Mouse (Mus musculus): ENCODE measurements around the gene Spef2.
"Not testable (repeated sequence)": the region's sequence is repeated elsewhere in the genome, so short reads cannot be mapped to it uniquely, and the experiment has no call there.

Spef2 gene

GRCm38 (mm10) chr15:9668575-9668974 lies 80.1 kb downstream of the Spef2 start:
- ATAC-seq (ENCODE audit: low TSS enrichment) = no peak

- not testable (repeated sequence) for ATAC-seq (ENCODE audit: low TSS enrichment)
These were observed 83.7 kb downstream of the Spef2 start for GRCm38 (mm10) chr15:9664948-9665347.

GRCm38 (mm10) chr15:9661215-9661614 lies 87.5 kb downstream of the Spef2 start:
- no peak for ATAC-seq (ENCODE audit: low TSS enrichment)

GRCm38 (mm10) chr15:9634471-9634870 lies 114.2 kb downstream of the Spef2 start:
- peak; percentile 87 for ATAC-seq (ENCODE audit: low TSS enrichment)

- no peak for ATAC-seq (ENCODE audit: low TSS enrichment)
These were observed 117.0 kb downstream of the Spef2 start for GRCm38 (mm10) chr15:9631657-9632056.

- ATAC-seq (ENCODE audit: low TSS enrichment) = no peak
These were observed 119.0 kb downstream of the Spef2 start for GRCm38 (mm10) chr15:9629660-9630059.

- no peak for ATAC-seq (ENCODE audit: low TSS enrichment)
These were observed 124.0 kb downstream of the Spef2 start for GRCm38 (mm10) chr15:9624619-9625018.

GRCm38 (mm10) chr15:9608177-9608576 lies 140.5 kb downstream of the Spef2 start:
- ATAC-seq (ENCODE audit: low TSS enrichment) = peak; percentile 73; the same call in 1 of the 2 replicates

- no peak for ATAC-seq (ENCODE audit: low TSS enrichment)
These were observed 148.6 kb downstream of the Spef2 start for GRCm38 (mm10) chr15:9600088-9600455.

- ATAC-seq (ENCODE audit: low TSS enrichment) = no peak
These were observed 149.1 kb downstream of the Spef2 start for GRCm38 (mm10) chr15:9599382-9600087.

- ATAC-seq (ENCODE audit: low TSS enrichment) = no peak
These were observed 152.2 kb downstream of the Spef2 start for GRCm38 (mm10) chr15:9596298-9597060.

GRCm38 (mm10) chr15:9589939-9590338 lies 158.7 kb downstream of the Spef2 start:
- ATAC-seq (ENCODE audit: low TSS enrichment) = no peak

GRCm38 (mm10) chr15:9580470-9581280 lies 168.0 kb downstream of the Spef2 start:
- no peak for ATAC-seq (ENCODE audit: low TSS enrichment)

- no peak for ATAC-seq (ENCODE audit: low TSS enrichment)
These were observed 171.4 kb downstream of the Spef2 start for GRCm38 (mm10) chr15:9577303-9577702.

- peak; percentile 34; the same call in 1 of the 2 replicates for ATAC-seq (ENCODE audit: low TSS enrichment)
These were observed 173.9 kb downstream of the Spef2 start for GRCm38 (mm10) chr15:9574796-9575195.

GRCm38 (mm10) chr15:9573361-9573760 lies 175.3 kb downstream of the Spef2 start:
- no peak for ATAC-seq (ENCODE audit: low TSS enrichment)

- ATAC-seq (ENCODE audit: low TSS enrichment) = no peak
These were observed 176.0 kb downstream of the Spef2 start for GRCm38 (mm10) chr15:9572664-9573063.

GRCm38 (mm10) chr15:9571896-9572295 lies 176.8 kb downstream of the Spef2 start:
- ATAC-seq (ENCODE audit: low TSS enrichment) = no peak

- no peak for ATAC-seq (ENCODE audit: low TSS enrichment)
These were observed 181.4 kb downstream of the Spef2 start for GRCm38 (mm10) chr15:9567316-9567715.

- no peak for ATAC-seq (ENCODE audit: low TSS enrichment)
These were observed 183.3 kb downstream of the Spef2 start for GRCm38 (mm10) chr15:9565396-9565795.

- ATAC-seq (ENCODE audit: low TSS enrichment) = no peak
These were observed 184.5 kb downstream of the Spef2 start for GRCm38 (mm10) chr15:9564156-9564555.

- not testable (repeated sequence) for ATAC-seq (ENCODE audit: low TSS enrichment)
These were observed 191.4 kb downstream of the Spef2 start for GRCm38 (mm10) chr15:9557264-9557663.
